Mouse (Mus musculus) intestine, postnatal 0 days (tissue): ENCODE results near the gene Smok3a. TPM values are rescaled to one million over a fixed set of nuclear protein-coding genes. Genes with fewer than 3 reads are reported as not detected.
"Not testable (repeated sequence)": the region's sequence is repeated elsewhere in the genome, so short reads cannot be mapped to it uniquely, and the experiment has no call there.

ENCODE experiments used
- ATAC-seq: fragments of 200-750 bp; cut with Nextera tagmentation; 2 replicates; pipeline ENCODE4 v1.8.0; 2017; ENCODE audit warnings: mild to moderate bottlenecking, moderate TSS enrichment, moderate library complexity
- H3K27ac ChIP-seq: fragments of 300-500 bp; sonication (generic); 2 replicates; pipeline ENCODE4 v1.5.1; 2014; ENCODE audit warnings: mild to moderate bottlenecking, low read depth, low read length, moderate library complexity
- H3K27me3 ChIP-seq: fragments of 300-500 bp; sonication (generic); replicated peaks from 2 replicates; pipeline ENCODE4 v1.6.1; 2014; ENCODE audit warnings: low read length, mixed read lengths; ENCODE audit not compliant: control insufficient read depth, insufficient read depth
- H3K36me3 ChIP-seq: fragments of 300-500 bp; sonication (generic); 2 replicates; pipeline ENCODE4 v1.6.1; 2014; ENCODE audit warnings: mild to moderate bottlenecking, moderate library complexity; ENCODE audit not compliant: control insufficient read depth, insufficient read depth
- H3K4me1 ChIP-seq: fragments of 300-500 bp; sonication (generic); replicated peaks from 2 replicates; pipeline ENCODE4 v1.6.1; 2014; ENCODE audit warnings: antibody characterized with exemption, low read length, mixed read lengths; ENCODE audit not compliant: control insufficient read depth, insufficient read depth
- H3K4me2 ChIP-seq: fragments of 300-500 bp; sonication (generic); replicated peaks from 2 replicates; pipeline ENCODE4 v1.6.1; 2014; ENCODE audit warnings: low read depth, mild to moderate bottlenecking, moderate library complexity
- H3K4me3 ChIP-seq: fragments of 300-500 bp; sonication (generic); 2 replicates; pipeline ENCODE4 v1.5.1; 2014; ENCODE audit warnings: low read depth, low read length
- H3K9ac ChIP-seq: fragments of 300-500 bp; sonication (generic); 2 replicates; pipeline ENCODE4 v1.6.1; 2014; ENCODE audit warnings: mild to moderate bottlenecking, low read depth, low read length
- H3K9me3 ChIP-seq: fragments of 300-500 bp; sonication (generic); 2 replicates; pipeline ENCODE4 v1.6.1; 2016; ENCODE audit warnings: mixed run types; ENCODE audit not compliant: control insufficient read depth
- CTCF ChIP-seq: sonication (generic); IDR thresholded peaks from 2 replicates; pipeline ENCODE4 v1.5.1; 2016; ENCODE audit warnings: low read depth, mild to moderate bottlenecking, control low read depth, antibody characterized with exemption, moderate library complexity
- WGBS: fragments of 180-500 bp; shearing (Covaris S2); extraction: QIAGEN DNeasy Blood & Tissue Kit; methylation state at CpG from one replicate; pipeline ENCODE4 v1.1.7; 2014; 5-methylcytosine and 5-hydroxymethylcytosine counted together
- polyA plus RNA-seq: library from polyadenylated mRNA; unstranded; fragments of >200 nt; fragmentation: Nextera tagmentation; extraction: Ambion mirVana; gene quantifications from 2 replicates; pipeline ENCODE4 v1.2.1, GENCODE M21; 2015

Gene Smok3a
- polyA plus RNA-seq, 1 experiment from 2014 or later = not detected

DNA sequence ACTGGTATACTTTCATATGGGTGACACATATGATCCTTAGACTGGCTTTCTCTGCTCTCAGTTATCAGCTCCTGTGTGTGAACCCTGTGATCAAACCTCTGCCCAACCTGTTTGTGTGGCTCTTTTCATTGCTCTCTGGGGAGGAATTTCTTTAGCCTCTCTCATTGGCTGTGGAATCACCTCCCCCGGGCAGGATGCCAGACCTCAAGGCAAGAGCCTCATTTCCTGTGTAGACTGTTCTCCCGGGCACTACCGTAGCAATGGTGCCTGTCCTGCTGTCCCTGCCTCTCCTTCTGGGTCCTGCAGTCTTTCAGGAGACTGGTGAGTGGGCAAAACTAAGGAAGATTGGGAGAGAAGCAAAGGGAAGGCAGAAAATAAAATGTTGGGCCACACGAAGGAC is 39.8 kb upstream of the Smok3a start, which contains the start of gene Azgp1:
TSS of gene Azgp1 (plus strand) at position 221 of the 400 bp plus-strand sequence.
- Histone ChIP-seq H3K27ac (no peak within 1 kb of the TSS), H3K36me3 (no peaks in the 10 kb centered on the region), H3K4me1 (no peaks in the 10 kb centered on the region), H3K27me3 (no peaks in the 10 kb centered on the region), H3K4me3 (no peak within 1 kb of the TSS), H3K9ac (no peak within 1 kb of the TSS), H3K9me3 (no peaks in the 10 kb centered on the region), H3K4me2 (no peak within 1 kb of the TSS)
- WGBS = 56% methylated on average over 4 of the region's 4 CpGs
- TF ChIP-seq CTCF = no peak
- ATAC-seq = no peak

DNA sequence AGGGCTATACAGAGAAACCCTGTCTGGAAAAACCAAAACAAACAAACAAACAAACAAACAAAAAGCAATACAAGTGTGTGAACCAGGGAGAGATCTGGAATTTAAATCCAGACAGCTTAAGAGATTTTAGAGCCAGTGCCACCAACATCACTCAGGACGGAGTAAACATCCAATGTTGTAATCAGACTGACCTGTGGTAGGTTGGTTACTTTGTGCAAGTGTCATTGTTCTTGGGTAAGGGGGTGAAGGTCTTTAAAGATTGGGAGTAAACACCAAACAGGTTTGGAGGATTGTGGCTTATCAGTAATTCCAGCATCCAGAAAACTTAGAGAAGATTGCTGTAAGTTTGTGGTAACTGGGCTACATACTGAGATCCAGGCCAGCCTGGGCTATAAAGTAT is 34.7 kb upstream of the Smok3a start:
- no peaks in the 10 kb centered on the region for H3K36me3 ChIP-seq
- no peaks in the 10 kb centered on the region for H3K9me3 ChIP-seq
- no peaks in the 10 kb centered on the region for H3K27me3 ChIP-seq
- no peak for ATAC-seq
- H3K4me2 ChIP-seq = no peak overlapping the region
- no peak overlapping the region for H3K9ac ChIP-seq
- 83% methylated on average over 1 of the region's 1 CpGs for WGBS
- no peaks in the 10 kb centered on the region for H3K4me1 ChIP-seq
- TF ChIP-seq CTCF = no peak
- H3K4me3 ChIP-seq = no peak overlapping the region
- H3K27ac ChIP-seq = no peak overlapping the region

DNA sequence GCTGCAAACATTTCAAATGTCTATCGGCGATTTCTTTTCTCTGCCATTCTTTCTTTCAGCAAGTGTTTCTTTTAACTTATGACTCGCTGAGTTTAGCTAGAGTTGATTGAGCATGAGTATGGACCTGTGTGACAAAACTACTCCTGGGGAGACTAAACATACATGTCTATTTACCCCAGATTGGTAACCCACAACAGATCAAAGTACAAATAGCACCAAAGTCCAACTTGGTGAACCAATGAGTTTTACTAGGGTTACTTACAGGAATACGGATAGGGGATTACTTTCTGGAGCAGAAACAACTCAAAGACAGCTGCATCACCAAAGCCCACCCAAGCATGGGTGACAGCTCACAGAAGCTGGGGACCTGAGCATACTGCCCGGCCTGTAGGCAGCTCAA is 11.6 kb upstream of the Smok3a start:
- H3K27me3 ChIP-seq = no peaks in the 10 kb centered on the region
- no peak for TF ChIP-seq CTCF
- ATAC-seq = no peak
- H3K36me3 ChIP-seq = no peaks in the 10 kb centered on the region
- no peak overlapping the region for H3K4me2 ChIP-seq
- H3K9ac ChIP-seq = no peak overlapping the region
- H3K4me1 ChIP-seq = no peaks in the 10 kb centered on the region
- no peaks in the 10 kb centered on the region for H3K9me3 ChIP-seq
- H3K27ac ChIP-seq = no peak overlapping the region
- 81% methylated on average over 5 of the region's 5 CpGs for WGBS
- no peak overlapping the region for H3K4me3 ChIP-seq

DNA sequence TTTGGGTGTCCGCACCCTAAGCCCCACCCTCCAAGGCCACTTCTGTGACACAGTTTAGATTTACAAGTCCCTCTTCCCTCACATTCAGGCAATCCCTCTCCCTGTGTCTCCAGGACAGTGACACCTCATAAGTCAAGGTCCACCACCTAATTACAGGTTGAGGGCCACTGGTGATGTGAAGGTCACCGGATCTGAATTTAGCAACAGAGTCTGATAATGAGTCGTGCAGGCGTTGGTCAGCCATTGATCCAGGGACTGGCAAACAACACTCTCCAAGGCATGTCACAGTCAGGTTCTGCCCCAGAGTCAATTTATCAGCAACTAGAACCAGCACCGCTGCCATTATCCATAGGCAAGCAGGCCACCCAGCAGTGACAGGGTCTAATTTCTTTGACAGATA is 8.7 kb upstream of the Smok3a start:
- Histone ChIP-seq H3K4me1 (no peaks in the 10 kb centered on the region), H3K4me3 (no peak overlapping the region), H3K9ac (no peak overlapping the region), H3K27ac (no peak overlapping the region), H3K9me3 (no peaks in the 10 kb centered on the region), H3K4me2 (no peak overlapping the region), H3K36me3 (no peaks in the 10 kb centered on the region), H3K27me3 (no peaks in the 10 kb centered on the region)
- no peak for ATAC-seq
- TF ChIP-seq CTCF = no peak
- WGBS = 75% methylated on average over 5 of the region's 5 CpGs

DNA sequence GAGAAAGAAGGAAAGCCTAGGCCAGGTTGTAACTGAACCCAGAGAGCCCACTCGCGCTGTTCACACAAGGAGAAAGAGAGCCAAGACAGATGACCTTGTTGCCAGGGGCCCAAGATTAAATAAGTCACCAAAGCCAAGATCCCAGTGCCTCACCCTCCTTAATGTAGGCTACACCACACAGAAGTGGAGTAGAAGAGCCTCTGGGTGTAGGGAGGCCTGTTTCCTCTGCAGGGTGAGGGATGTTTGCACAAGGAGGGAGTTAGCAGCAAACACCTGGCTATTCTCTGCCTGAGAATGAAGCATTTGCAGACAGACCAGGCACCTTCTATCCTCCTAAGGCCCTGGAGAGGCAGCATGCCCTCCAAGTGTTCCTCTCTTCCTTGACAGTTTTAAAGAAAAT is 4.5 kb upstream of the Smok3a start:
- no peaks in the 10 kb centered on the region for H3K27me3 ChIP-seq
- H3K4me2 ChIP-seq = no peak overlapping the region
- H3K36me3 ChIP-seq = no peaks in the 10 kb centered on the region
- peak; percentile 60; the same call in 1 of the 2 replicates for ATAC-seq
- H3K4me3 ChIP-seq = no peak overlapping the region
- WGBS = 47% methylated on average over 2 of the region's 2 CpGs
- H3K9ac ChIP-seq = no peak overlapping the region
- H3K4me1 ChIP-seq = no peaks in the 10 kb centered on the region
- no peak for TF ChIP-seq CTCF
- H3K27ac ChIP-seq = no peak overlapping the region
- H3K9me3 ChIP-seq = no peaks in the 10 kb centered on the region

DNA sequence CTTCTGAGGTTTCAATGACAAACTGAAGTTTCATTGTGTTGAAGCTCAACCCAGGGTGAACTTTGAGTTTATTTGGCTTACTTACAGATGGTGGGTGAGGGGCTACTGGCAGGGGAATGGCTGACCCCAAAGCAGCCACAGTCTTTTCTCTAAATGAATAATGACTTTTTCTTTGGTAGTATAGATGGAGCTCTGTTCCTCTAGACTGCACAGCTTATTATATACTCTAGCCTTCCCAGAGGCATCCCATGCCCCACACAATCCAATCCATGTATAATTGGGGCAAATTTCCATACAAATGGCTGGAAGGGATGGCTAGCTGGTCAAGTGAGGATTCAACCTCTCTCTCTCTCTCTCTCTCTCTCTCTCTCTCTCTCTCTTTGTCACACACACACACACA is 4.1 kb upstream of the Smok3a start:
- H3K27me3 ChIP-seq = no peaks in the 10 kb centered on the region
- no peaks in the 10 kb centered on the region for H3K4me1 ChIP-seq
- H3K9ac ChIP-seq = no peak overlapping the region
- H3K27ac ChIP-seq = no peak overlapping the region
- ATAC-seq = no peak
- no peak for TF ChIP-seq CTCF
- no peak overlapping the region for H3K4me2 ChIP-seq
- H3K4me3 ChIP-seq = no peak overlapping the region
- H3K36me3 ChIP-seq = no peaks in the 10 kb centered on the region
- no peaks in the 10 kb centered on the region for H3K9me3 ChIP-seq

DNA sequence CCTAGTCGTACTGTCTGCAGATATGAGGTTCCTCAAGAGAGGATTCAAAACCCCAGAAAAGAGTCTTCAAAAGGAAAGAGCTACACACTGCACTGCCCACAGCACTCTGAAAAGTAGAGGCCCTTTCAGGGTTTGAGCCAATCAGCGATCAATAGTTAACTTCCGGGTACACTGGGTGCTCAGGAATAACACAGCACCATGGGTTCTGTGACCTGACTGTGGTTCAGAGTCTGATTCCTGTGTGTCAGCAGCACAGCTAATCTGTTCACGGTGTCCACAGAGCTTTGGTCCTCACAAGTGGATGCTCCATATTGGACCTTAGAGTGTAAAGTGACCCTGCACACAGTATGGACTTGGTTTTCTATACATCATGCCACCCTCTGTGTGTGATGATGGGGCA is 1.5 kb upstream of the Smok3a start:
- not testable (repeated sequence) for H3K36me3 ChIP-seq, H3K27ac ChIP-seq, H3K4me2 ChIP-seq, H3K9me3 ChIP-seq, H3K9ac ChIP-seq, H3K4me3 ChIP-seq, H3K27me3 ChIP-seq, H3K4me1 ChIP-seq, ATAC-seq
- WGBS = 87% methylated on average over 3 of the region's 4 CpGs

DNA sequence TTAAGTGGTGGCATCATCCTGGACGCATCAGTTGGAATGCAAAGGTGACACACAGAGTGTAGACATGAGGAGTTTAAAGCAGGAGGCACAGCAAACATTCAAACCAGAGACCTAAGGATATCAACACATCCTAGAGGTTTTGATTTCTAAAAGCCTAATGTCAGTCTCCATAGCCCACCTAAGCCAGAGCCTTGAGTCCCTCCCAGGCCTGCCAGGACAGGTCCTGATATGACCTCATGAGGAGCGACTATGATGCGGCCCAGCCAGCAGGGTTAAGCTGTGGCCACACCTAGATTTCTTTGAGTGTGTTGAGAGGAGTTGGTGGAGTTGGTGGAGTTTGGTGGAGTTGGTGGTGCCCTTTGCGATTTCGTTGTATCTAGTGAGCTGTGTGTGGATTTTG is 31.8 kb downstream of the Smok3a start, which contains the start of gene Smok3c:
TSS of gene Smok3c (plus strand) at position 301 of the 400 bp plus-strand sequence.
- not testable (repeated sequence) for H3K9ac ChIP-seq, H3K27ac ChIP-seq, H3K4me2 ChIP-seq, H3K36me3 ChIP-seq, H3K4me3 ChIP-seq, H3K4me1 ChIP-seq, ATAC-seq, H3K9me3 ChIP-seq, H3K27me3 ChIP-seq
- WGBS = no CpG with 5 or more reads among the region's 5 CpGs
